Mouse (Mus musculus) CH12.LX (cell line): ENCODE data around the gene Mfrp.

Source experiments
- CTCF ChIP-seq, 2 experiments: IDR thresholded peaks in 1 of 2; conservative IDR thresholded peaks in 1 of 2; 2 replicates each; pipeline ENCODE4 v1.5.1; 2011 to 2012; ENCODE audit warnings: low read depth in 2 of 2, low read length in 2 of 2, improper control_type of control experiment in 1 of 2, inconsistent platforms in 1 of 2, mild to moderate bottlenecking in 1 of 2, moderate library complexity in 1 of 2
- HCFC1 ChIP-seq: IDR thresholded peaks from 2 replicates; pipeline ENCODE4 v1.6.1; 2012; ENCODE audit warnings: low read depth, mild to moderate bottlenecking, inconsistent platforms, low read length, improper control_type of control experiment
- MAX ChIP-seq: IDR thresholded peaks from 2 replicates; pipeline ENCODE4 v1.6.1; 2011; ENCODE audit warnings: low read length, improper control_type of control experiment
- SIN3A ChIP-seq: IDR thresholded peaks from 2 replicates; pipeline ENCODE4 v1.6.1; 2012; ENCODE audit warnings: low read length, improper control_type of control experiment, inconsistent platforms
- TCF12 ChIP-seq: IDR thresholded peaks from 2 replicates; pipeline ENCODE4 v1.6.1; 2014; ENCODE audit warnings: low read depth, mild to moderate bottlenecking, inconsistent platforms, low read length, improper control_type of control experiment
- USF1 ChIP-seq: IDR thresholded peaks from 2 replicates; pipeline ENCODE4 v1.6.1; 2014; ENCODE audit warnings: low read depth, mild to moderate bottlenecking, inconsistent platforms, low read length, improper control_type of control experiment
- ZKSCAN1 ChIP-seq: IDR thresholded peaks from 2 replicates; pipeline ENCODE4 v1.6.1; 2012; ENCODE audit warnings: low read depth, inconsistent platforms, low read length, improper control_type of control experiment, borderline replicate concordance

DNA sequence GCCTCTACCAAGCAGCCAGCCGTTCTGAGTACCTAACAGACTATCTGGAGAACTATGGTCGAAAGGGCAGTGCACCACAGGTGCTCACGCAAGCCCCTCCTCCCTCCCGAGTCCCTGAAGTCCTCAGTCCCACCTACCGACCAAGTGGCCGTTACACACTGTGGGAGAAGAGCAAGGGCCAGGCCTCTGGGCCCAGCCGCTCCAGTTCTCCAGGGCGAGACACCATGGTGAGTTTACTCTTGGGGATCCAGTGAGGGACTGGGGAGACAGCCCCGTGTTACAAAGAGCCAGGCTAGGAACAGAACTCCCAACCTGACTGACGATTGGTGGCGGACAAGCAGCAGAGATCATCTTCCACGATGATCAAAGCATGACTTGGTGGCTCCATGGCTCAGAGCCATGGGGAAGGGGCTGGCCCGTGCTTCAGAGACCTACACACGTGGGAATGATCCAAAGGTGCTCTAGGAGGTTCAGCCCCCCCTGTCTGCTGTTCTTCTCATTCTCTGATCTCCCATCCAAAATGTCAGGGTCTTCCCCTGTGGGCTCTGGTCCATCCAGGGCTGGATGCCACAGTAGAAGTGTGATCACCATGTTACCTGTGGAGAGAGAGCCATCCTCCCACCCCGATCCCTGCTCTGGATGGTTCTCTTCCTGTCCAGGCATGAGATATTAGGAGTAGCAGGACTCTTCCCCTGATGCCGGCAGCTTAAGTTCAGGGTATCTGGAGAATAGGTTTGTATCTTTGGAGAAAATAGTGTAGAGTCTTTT, 25.3 kb upstream of the Mfrp start:
- TF ChIP-seq HCFC1 (no peak), USF1 (no peak), MAX (no peak), SIN3A (no peak), ZKSCAN1 (no peak), TCF12 (no peak), CTCF (conservative IDR thresholded peaks at IDR 0.05 in 1 of 2, IDR thresholded peaks at IDR 0.05 in 1 of 2; ENCODE audit: low read depth in 2 of 2, low read length in 2 of 2) (no peak)
